Mouse (Mus musculus) spleen, embryonic (tissue): ENCODE data around the gene Sufu.

ENCODE experiments used
- CTCF ChIA-PET: fragments of 350-600 bp; sonication (Branson Sonifier 250); formaldehyde crosslinking; loops from one replicate; lab custom pipeline; 2022; lab: Charles Lee

Sufu gene

GRCm38 (mm10) chr19:46508738-46509137 is 112.0 kb downstream of the Sufu start:
- CTCF ChIA-PET = interaction anchor here (1.2 kb wide), 1 partner anchor 9 kb away, joined by 3 read pairs; no protein-coding TSS in a partner anchor

GRCm38 (mm10) chr19:46509202-46509601 is 112.5 kb downstream of the Sufu start:
- CTCF ChIA-PET = interaction anchor here (0.6 to 1.2 kb wide), 2 partner anchors 8 to 54 kb away, joined by 3 to 8 read pairs; no protein-coding TSS in a partner anchor

- CTCF ChIA-PET = interaction anchor here (0.6 to 1.2 kb wide), 3 partner anchors 8 to 53 kb away, joined by 3 to 14 read pairs (median 8); no protein-coding TSS in a partner anchor
Observed at GRCm38 (mm10) chr19:46509736-46510135, 113.0 kb downstream of the Sufu start.

GRCm38 (mm10) chr19:46510401-46510800 is 113.7 kb downstream of the Sufu start:
- CTCF ChIA-PET = interaction anchor here (0.6 kb wide), 2 partner anchors 18 to 434 kb away, joined by 5 to 14 read pairs; no protein-coding TSS in a partner anchor

GRCm38 (mm10) chr19:46510824-46511223 is 114.1 kb downstream of the Sufu start:
- CTCF ChIA-PET = interaction anchor here (0.6 kb wide), 1 partner anchor 435 kb away, joined by 5 read pairs; no protein-coding TSS in a partner anchor

GRCm38 (mm10) chr19:46511263-46511662 is 114.6 kb downstream of the Sufu start:
- CTCF ChIA-PET = no interaction called here

- CTCF ChIA-PET = interaction anchor here (0.7 kb wide), 1 partner anchor 10 kb away, joined by 3 read pairs; no protein-coding TSS in a partner anchor
Observed at GRCm38 (mm10) chr19:46514387-46514786, 117.7 kb downstream of the Sufu start.

- CTCF ChIA-PET = interaction anchor here (0.7 kb wide), 1 partner anchor 11 kb away, joined by 3 read pairs; no protein-coding TSS in a partner anchor
Observed at GRCm38 (mm10) chr19:46515287-46515821, 118.7 kb downstream of the Sufu start.

- CTCF ChIA-PET = interaction anchor here (0.7 to 1.1 kb wide), 2 partner anchors 8 to 104 kb away, joined by 3 to 5 read pairs; no protein-coding TSS in a partner anchor
Observed at GRCm38 (mm10) chr19:46516667-46517528, 120.2 kb downstream of the Sufu start.

- CTCF ChIA-PET = interaction anchor here (0.8 to 1.1 kb wide), 2 partner anchors 8 to 13 kb away, joined by 3 read pairs; no protein-coding TSS in a partner anchor
Observed at GRCm38 (mm10) chr19:46517529-46518351, 121.0 kb downstream of the Sufu start.

GRCm38 (mm10) chr19:46518352-46518787 is 121.7 kb downstream of the Sufu start:
- CTCF ChIA-PET = interaction anchor here (0.8 kb wide), 1 partner anchor 13 kb away, joined by 3 read pairs; no protein-coding TSS in a partner anchor

- CTCF ChIA-PET = interaction anchor here (0.7 kb wide), 1 partner anchor 69 kb away, joined by 16 read pairs; no protein-coding TSS in a partner anchor
Observed at GRCm38 (mm10) chr19:46518828-46519621, 122.3 kb downstream of the Sufu start.

- CTCF ChIA-PET = interaction anchor here (1.1 kb wide), 1 partner anchor 9 kb away, joined by 6 read pairs; no protein-coding TSS in a partner anchor
Observed at GRCm38 (mm10) chr19:46521698-46522097, 125.0 kb downstream of the Sufu start.

- CTCF ChIA-PET = interaction anchor here (0.7 kb wide), 3 partner anchors 30 to 754 kb away, joined by 5 to 9 read pairs (median 6); no protein-coding TSS in a partner anchor
Observed at GRCm38 (mm10) chr19:46522433-46523044, 125.8 kb downstream of the Sufu start.

- CTCF ChIA-PET = interaction anchor here (0.7 kb wide), 1 partner anchor 31 kb away, joined by 5 read pairs; no protein-coding TSS in a partner anchor
Observed at GRCm38 (mm10) chr19:46523131-46523479, 126.4 kb downstream of the Sufu start.

GRCm38 (mm10) chr19:46523480-46524151 is 126.9 kb downstream of the Sufu start:
- CTCF ChIA-PET = interaction anchor here (0.7 to 1.3 kb wide), 2 partner anchors 20 to 31 kb away, joined by 3 to 5 read pairs; no protein-coding TSS in a partner anchor

- CTCF ChIA-PET = interaction anchor here (1.3 kb wide), 1 partner anchor 20 kb away, joined by 3 read pairs; no protein-coding TSS in a partner anchor
Observed at GRCm38 (mm10) chr19:46524152-46524544, 127.5 kb downstream of the Sufu start.

GRCm38 (mm10) chr19:46524601-46525321 is 128.1 kb downstream of the Sufu start:
- CTCF ChIA-PET = interaction anchor here (1.3 kb wide), 1 partner anchor 21 kb away, joined by 3 read pairs; no protein-coding TSS in a partner anchor
